Mouse (Mus musculus): ENCODE results near the gene Slc17a3. TPM values are rescaled to one million over a fixed set of nuclear protein-coding genes. Genes with fewer than 3 reads are reported as not detected.
A peak's percentile ranks its signal among the peaks of the same experiment; 100 is the strongest.

Gene Slc17a3
- polyA plus RNA-seq (2015; fragmentation: Nextera tagmentation; extraction: Ambion mirVana) = 4.8 and 6.0 TPM in 2 replicates

GRCm38 (mm10) chr13:23839308-23839707 is at the start of gene Slc17a3:
Gene Slc17a3 (plus strand): TSS chr13:23839434.
- peak within 1 kb of the TSS; percentile 44; the same call in 1 of the 2 replicates for H3K27ac ChIP-seq (ENCODE audit: low read depth)
- TF ChIP-seq EP300 (IDR thresholded peaks at IDR 0.05; ENCODE audit: low read depth) (no peak), CTCF (IDR thresholded peaks at IDR 0.05; ENCODE audit: low read depth) (no peak)

GRCm38 (mm10) chr13:23792520-23792919 is 46.7 kb upstream of the Slc17a3 start:
- no peak overlapping the region for H3K4me2 ChIP-seq (ENCODE audit: low read depth, low read length)
- H3K4me1 ChIP-seq (ENCODE audit: insufficient read depth) = no peaks in the 10 kb centered on the region
- no peak overlapping the region for H3K27ac ChIP-seq (ENCODE audit: low read depth)
- TF ChIP-seq EP300 (IDR thresholded peaks at IDR 0.05; ENCODE audit: low read depth) (no peak), CTCF (IDR thresholded peaks at IDR 0.05; ENCODE audit: low read depth) (peak; percentile 92)
- H3K9ac ChIP-seq (replicated peaks) = no peak overlapping the region
- H3K36me3 ChIP-seq (replicated peaks; ENCODE audit: insufficient read depth, low read length) = no peaks in the 10 kb centered on the region
- H3K27me3 ChIP-seq (ENCODE audit: insufficient read depth, low read length) = no peaks in the 10 kb centered on the region
- WGBS (ENCODE audit: insufficient replicate concordance) = 34% methylated on average over 2 of the region's 2 CpGs
- H3K9me3 ChIP-seq (ENCODE audit: low read length) = no peaks in the 10 kb centered on the region
- DNase-seq (peak; percentile 45), ATAC-seq (no peak)
- H3K4me3 ChIP-seq (ENCODE audit: low read depth, low read length) = no peak overlapping the region

More at GRCm38 (mm10) chr13:23839308-23839707, at the start of gene Slc17a3:
- no peak for ATAC-seq
- Histone ChIP-seq H3K9ac (replicated peaks) (no peak within 1 kb of the TSS), H3K36me3 (replicated peaks; ENCODE audit: insufficient read depth, low read length) (no peaks in the 10 kb centered on the region), H3K4me3 (ENCODE audit: low read depth, low read length) (no peak within 1 kb of the TSS), H3K9me3 (ENCODE audit: low read length) (no peaks in the 10 kb centered on the region), H3K4me2 (ENCODE audit: low read depth, low read length) (peak within 1 kb of the TSS; percentile 54), H3K27me3 (ENCODE audit: insufficient read depth, low read length) (no peaks in the 10 kb centered on the region), H3K4me1 (ENCODE audit: insufficient read depth) (peaks cover 3% of the 10 kb centered on the region; the same call in 1 of the 2 replicates)
- 62% methylated on average over 2 of the region's 2 CpGs for WGBS (ENCODE audit: insufficient replicate concordance)
- DNase-seq = no peak

GRCm38 (mm10) chr13:23799405-23799804 is 39.8 kb upstream of the Slc17a3 start:
- H3K4me2 ChIP-seq (ENCODE audit: low read depth, low read length) = no peak overlapping the region
- H3K9me3 ChIP-seq (ENCODE audit: low read length) = no peaks in the 10 kb centered on the region
- ATAC-seq (0 out of 2 replicates have a peak, but pooled peaks have one; percentile 21), DNase-seq (no peak)
- no peak for TF ChIP-seq CTCF (IDR thresholded peaks at IDR 0.05; ENCODE audit: low read depth)
- TF ChIP-seq EP300 (IDR thresholded peaks at IDR 0.05; ENCODE audit: low read depth) = no peak
- 24% methylated on average over 5 of the region's 5 CpGs for WGBS (ENCODE audit: insufficient replicate concordance)
- H3K27ac ChIP-seq (ENCODE audit: low read depth) = no peak overlapping the region
- H3K4me3 ChIP-seq (ENCODE audit: low read depth, low read length) = no peak overlapping the region
- H3K36me3 ChIP-seq (replicated peaks; ENCODE audit: insufficient read depth, low read length) = no peaks in the 10 kb centered on the region
- peaks cover 10% of the 10 kb centered on the region for H3K4me1 ChIP-seq (ENCODE audit: insufficient read depth)
- no peaks in the 10 kb centered on the region for H3K27me3 ChIP-seq (ENCODE audit: insufficient read depth, low read length)
- no peak overlapping the region for H3K9ac ChIP-seq (replicated peaks)

- peak; percentile 87 for ATAC-seq
- H3K27ac ChIP-seq (ENCODE audit: low read depth) = no peak overlapping the region
Measured at GRCm38 (mm10) chr13:23804532-23804931, 34.7 kb upstream of the Slc17a3 start.

GRCm38 (mm10) chr13:23806422-23807052 is 32.7 kb upstream of the Slc17a3 start, which contains the start of gene Slc17a2:
Gene Slc17a2 (plus strand): TSS chr13:23806993.
- DNase-seq = peak; percentile 57
- Histone ChIP-seq H3K27ac (ENCODE audit: low read depth) (peak within 1 kb of the TSS; percentile 88), H3K9me3 (ENCODE audit: low read length) (no peaks in the 10 kb centered on the region), H3K9ac (replicated peaks) (peak within 1 kb of the TSS; percentile 47), H3K4me2 (ENCODE audit: low read depth, low read length) (peak within 1 kb of the TSS; percentile 61), H3K36me3 (replicated peaks; ENCODE audit: insufficient read depth, low read length) (no peaks in the 10 kb centered on the region), H3K4me3 (ENCODE audit: low read depth, low read length) (peak within 1 kb of the TSS; percentile 42), H3K27me3 (ENCODE audit: insufficient read depth, low read length) (no peaks in the 10 kb centered on the region), H3K4me1 (ENCODE audit: insufficient read depth) (peaks cover 3% of the 10 kb centered on the region)
- TF ChIP-seq EP300 (IDR thresholded peaks at IDR 0.05; ENCODE audit: low read depth) (no peak), CTCF (IDR thresholded peaks at IDR 0.05; ENCODE audit: low read depth) (no peak)
- WGBS (ENCODE audit: insufficient replicate concordance) = 57% methylated on average over 15 of the region's 15 CpGs
- peak; percentile 86 for ATAC-seq

More at GRCm38 (mm10) chr13:23804532-23804931, 34.7 kb upstream of the Slc17a3 start:
- peak; percentile 49 for DNase-seq
- H3K4me1 ChIP-seq (ENCODE audit: insufficient read depth) = peaks cover 10% of the 10 kb centered on the region
- H3K9ac ChIP-seq (replicated peaks) = no peak overlapping the region
- no peaks in the 10 kb centered on the region for H3K27me3 ChIP-seq (ENCODE audit: insufficient read depth, low read length)
- TF ChIP-seq EP300 (IDR thresholded peaks at IDR 0.05; ENCODE audit: low read depth) (peak; percentile 36; the same call in 1 of the 2 replicates), CTCF (IDR thresholded peaks at IDR 0.05; ENCODE audit: low read depth) (no peak)
- 64% methylated on average over 2 of the region's 2 CpGs for WGBS (ENCODE audit: insufficient replicate concordance)
- H3K36me3 ChIP-seq (replicated peaks; ENCODE audit: insufficient read depth, low read length) = no peaks in the 10 kb centered on the region
- H3K9me3 ChIP-seq (ENCODE audit: low read length) = no peaks in the 10 kb centered on the region
- H3K4me2 ChIP-seq (ENCODE audit: low read depth, low read length) = no peak overlapping the region
- no peak overlapping the region for H3K4me3 ChIP-seq (ENCODE audit: low read depth, low read length)

- peak; percentile 37 for DNase-seq
Measured at GRCm38 (mm10) chr13:23816148-23816547, 23.1 kb upstream of the Slc17a3 start.

More at GRCm38 (mm10) chr13:23816148-23816547, 23.1 kb upstream of the Slc17a3 start:
- no peak overlapping the region for H3K9ac ChIP-seq (replicated peaks)
- peaks cover 5% of the 10 kb centered on the region; the same call in 1 of the 2 replicates for H3K4me1 ChIP-seq (ENCODE audit: insufficient read depth)
- no peak for ATAC-seq
- H3K9me3 ChIP-seq (ENCODE audit: low read length) = no peaks in the 10 kb centered on the region
- H3K36me3 ChIP-seq (replicated peaks; ENCODE audit: insufficient read depth, low read length) = peaks cover 7% of the 10 kb centered on the region; the same call in 1 of the 2 replicates
- no peaks in the 10 kb centered on the region for H3K27me3 ChIP-seq (ENCODE audit: insufficient read depth, low read length)
- WGBS (ENCODE audit: insufficient replicate concordance) = 54% methylated on average over 2 of the region's 2 CpGs
- no peak overlapping the region for H3K27ac ChIP-seq (ENCODE audit: low read depth)
- H3K4me2 ChIP-seq (ENCODE audit: low read depth, low read length) = no peak overlapping the region
- H3K4me3 ChIP-seq (ENCODE audit: low read depth, low read length) = no peak overlapping the region
- TF ChIP-seq EP300 (IDR thresholded peaks at IDR 0.05; ENCODE audit: low read depth) = no peak
- peak; percentile 60 for TF ChIP-seq CTCF (IDR thresholded peaks at IDR 0.05; ENCODE audit: low read depth)
